Mouse (Mus musculus): ENCODE data around the gene Usp18. TPM values are rescaled to one million over a fixed set of nuclear protein-coding genes. Genes with fewer than 3 reads are reported as not detected.

Gene Usp18
- total RNA-seq, 2 experiments from 2014 or later, result 0.59 to 0.72 TPM

DNA sequence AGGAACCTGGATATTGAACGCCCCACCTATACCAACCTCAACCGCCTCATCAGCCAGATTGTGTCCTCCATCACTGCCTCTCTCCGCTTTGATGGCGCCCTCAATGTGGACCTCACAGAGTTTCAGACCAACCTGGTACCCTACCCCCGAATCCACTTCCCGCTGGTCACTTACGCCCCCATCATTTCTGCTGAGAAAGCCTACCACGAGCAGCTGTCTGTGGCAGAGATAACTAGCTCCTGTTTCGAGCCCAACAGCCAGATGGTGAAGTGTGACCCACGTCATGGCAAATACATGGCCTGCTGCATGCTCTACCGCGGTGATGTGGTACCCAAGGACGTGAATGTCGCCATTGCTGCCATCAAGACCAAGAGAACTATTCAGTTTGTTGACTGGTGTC lies 22.7 kb upstream of the Usp18 start:
- intact Hi-C loops (cut with DNase I), result no loop called here
- no peak for DNase-seq (ENCODE audit: low spot score in 2 of 2)

DNA sequence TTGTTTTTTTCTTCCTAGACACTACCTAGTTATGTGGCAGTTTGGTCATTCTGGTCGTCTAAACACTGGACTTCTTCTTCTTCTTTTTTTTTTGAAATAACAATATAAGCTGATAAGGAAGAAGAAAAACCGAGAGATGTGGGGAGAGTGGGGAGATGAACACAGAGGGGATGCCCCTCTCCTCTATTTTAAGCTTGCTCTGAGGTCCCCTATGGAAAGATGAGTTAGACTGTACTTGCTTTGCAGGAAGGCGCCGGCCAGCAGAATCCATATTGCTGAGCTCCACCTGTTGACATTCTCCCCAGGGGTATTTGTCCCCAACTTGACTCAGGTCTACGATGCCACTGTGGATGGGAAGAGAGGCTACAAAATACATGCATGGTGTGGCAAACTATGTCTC lies 21.6 kb upstream of the Usp18 start:
- intact Hi-C loops (cut with DNase I), result no loop called here
- DNase-seq (ENCODE audit: low spot score in 2 of 2), result no peak

DNA sequence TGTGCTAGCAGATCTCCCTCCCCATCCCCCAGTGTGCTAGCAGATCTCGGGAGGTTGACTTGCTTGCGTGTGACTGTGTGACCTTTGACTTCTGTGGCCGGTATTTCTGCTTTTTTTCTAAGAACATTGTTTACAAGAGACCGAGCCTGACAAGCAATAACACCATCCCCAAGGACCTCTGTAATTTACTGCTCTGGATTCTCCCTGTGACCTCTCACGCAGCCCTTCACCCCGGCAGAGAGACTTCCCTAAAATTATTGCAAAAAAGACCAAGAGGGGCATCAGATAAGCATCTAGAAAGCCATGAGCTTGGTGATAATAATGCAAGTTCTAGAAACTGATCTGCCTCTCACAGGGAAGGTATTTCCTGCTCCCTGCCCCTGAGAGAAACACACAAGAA lies 20.7 kb upstream of the Usp18 start:
- intact Hi-C loops (cut with DNase I), result no loop called here
- DNase-seq (ENCODE audit: low spot score in 2 of 2), result no peak

DNA sequence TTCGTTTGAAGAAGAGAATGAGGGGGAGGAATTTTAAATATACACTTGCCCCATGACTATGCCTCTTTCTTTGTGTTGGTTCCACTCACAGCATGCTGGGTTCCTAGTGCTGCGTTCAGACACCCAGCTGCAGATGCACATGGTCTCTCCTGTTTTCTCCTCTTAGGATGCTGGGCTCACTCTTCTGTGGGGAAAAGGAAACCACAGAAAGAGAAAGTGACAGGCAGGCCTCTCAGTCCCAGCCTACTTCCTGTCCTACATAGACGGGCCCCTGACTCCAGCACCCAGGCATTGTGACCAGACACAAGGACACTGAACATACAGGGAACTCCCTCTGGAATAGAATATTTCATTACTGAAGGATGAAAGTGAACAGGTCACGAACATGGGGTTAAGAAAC lies 19.7 kb upstream of the Usp18 start:
- intact Hi-C loops (cut with DNase I), result no loop called here
- DNase-seq (ENCODE audit: low spot score in 2 of 2), result no peak

DNA sequence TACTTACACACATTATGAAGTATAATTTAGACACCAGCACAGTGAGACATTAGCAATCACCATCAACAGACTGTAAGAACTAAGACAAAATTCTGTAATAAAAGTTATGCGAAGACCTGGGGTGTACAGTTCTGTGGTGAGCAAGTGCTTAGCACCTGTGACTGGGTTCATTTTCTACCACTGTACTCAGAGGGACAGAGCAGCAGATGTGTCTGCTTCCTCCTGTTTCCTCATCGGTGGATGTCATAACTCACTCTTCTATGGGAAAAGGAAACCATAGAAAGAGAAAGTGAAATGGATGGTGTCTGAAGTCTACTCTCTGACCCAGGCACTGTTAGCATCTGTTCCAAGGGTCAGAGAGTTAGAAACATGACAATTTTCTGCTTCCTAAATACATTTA lies 19.0 kb upstream of the Usp18 start:
- DNase-seq (ENCODE audit: low spot score in 2 of 2), result no peak
- intact Hi-C loops (cut with DNase I), result no loop called here

DNA sequence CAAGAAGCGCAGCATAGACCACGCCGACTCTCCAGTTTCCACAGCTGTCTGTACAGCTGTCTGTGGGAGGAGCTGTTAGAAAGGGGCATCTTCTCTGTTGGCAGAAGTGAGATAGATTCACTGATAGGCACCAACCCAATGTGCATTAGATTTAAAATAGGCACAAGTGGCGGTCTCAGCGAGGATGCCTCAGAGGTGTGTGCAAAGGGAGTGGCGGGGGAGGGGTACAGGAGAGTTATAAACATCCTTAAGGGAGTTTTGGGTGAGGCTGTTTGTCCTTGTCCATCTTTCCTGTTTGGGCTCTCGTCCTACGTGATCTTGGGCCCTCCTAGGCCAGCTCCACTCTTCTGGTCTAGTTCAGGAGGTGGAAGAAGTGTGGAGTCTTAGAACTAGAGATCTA lies 17.3 kb upstream of the Usp18 start:
- intact Hi-C loops (cut with DNase I), result no loop called here
- DNase-seq (ENCODE audit: low spot score in 2 of 2), result no peak

DNA sequence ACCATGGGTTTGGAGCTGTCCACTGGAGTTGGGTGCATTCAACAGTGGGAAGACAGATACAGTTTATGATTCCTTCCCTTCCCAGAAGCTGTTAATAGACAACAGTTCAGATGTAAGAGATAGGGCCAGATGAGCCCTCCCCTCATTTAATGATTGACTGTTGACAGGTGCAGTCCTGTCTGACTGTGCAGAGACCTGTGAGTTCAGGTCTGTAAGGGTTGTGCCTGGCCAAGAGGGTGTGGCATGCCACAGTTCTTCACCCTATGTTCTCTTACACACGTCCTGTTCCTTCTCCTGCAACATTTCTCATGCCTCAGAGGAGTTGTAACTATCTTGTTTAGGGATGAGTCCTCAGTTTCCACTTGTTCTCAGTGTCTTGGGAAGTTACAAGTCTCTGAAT lies 13.1 kb upstream of the Usp18 start:
- intact Hi-C loops (cut with DNase I), result no loop called here
- no peak for DNase-seq (ENCODE audit: low spot score in 2 of 2)

DNA sequence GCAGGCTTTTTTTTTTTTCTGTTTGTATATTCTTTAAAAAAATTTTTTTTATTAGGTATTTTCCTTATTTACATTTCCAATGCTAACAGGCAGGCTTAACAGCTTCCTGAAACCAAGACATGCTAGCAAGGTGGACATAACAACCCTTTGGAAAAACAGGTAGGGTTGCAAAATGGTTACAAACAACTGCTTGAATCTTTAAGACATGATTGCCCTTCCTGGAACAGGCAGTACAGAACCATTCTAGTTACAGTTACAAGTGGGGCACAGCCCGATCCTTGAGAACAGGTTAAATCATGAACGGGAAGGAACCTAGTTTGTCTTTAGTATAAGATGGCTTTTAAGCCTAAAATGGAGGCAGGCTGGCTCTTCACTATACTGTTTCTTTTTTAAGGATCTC lies 9.3 kb upstream of the Usp18 start:
- DNase-seq (ENCODE audit: low spot score in 2 of 2), result no peak

DNA sequence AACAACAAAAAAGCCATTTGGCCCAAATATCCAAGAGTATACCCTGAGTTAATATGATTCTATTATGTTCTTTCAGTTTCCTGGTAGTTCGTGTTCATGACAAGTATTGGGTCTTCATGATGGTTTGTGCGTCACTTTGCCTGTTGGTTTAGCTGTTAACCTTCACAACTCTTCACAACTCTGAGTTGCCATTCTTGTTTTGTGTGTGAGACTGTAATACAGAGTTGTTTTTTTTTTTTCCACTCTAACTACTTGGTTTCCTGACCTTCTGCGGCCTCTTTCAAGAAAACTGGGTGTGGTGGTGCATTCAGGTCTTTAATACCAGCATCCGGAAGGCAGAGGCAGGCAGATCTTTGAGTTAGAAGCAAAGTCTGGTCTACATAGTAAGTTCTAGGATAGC lies 7.5 kb upstream of the Usp18 start:
- intact Hi-C loops (cut with DNase I), result no loop called here
- no peak for DNase-seq (ENCODE audit: low spot score in 2 of 2)

More for the DNA sequence above, 9.3 kb upstream of the Usp18 start:
- intact Hi-C loops (cut with DNase I), result no loop called here

DNA sequence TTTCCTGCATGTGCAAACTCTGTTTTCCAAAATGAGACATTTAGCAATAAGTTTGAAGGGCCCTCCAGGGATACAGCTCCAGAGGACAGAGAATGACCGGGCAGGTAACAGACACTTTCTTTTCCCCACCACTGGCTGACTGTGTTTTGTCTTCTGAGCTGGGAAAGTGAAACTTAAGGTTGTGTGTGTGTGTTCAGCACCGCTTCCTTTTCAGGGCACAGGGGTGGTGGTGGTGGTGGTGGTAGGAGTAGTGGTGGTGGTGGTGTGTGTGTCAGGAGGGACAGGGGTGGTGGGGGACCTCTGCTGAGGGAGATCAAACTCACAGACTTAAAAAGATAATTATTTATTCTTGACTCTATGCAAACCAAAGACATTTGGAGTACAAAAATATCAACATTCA lies 3.9 kb upstream of the Usp18 start:
- intact Hi-C loops (cut with DNase I), result no loop called here
- no peak for DNase-seq (ENCODE audit: low spot score in 2 of 2)

DNA sequence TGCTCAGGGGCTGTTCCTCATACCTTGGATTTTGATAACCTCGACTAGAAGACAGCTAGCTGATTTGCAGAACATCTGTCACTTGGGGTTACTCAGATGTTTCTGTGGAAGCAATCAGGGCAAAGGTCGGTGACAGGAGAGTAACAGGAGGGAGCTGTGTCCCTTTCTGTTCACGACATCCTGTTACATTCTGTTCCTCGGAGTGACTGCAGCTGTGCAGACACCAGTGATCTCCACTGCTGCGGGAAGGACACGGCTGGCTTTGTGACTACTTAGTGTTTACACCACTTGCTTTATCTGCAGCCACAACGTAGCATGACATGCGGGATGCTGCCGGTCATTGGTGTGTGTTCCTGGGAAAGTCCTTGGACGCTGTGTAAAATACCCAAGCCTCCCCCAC lies 2.5 kb upstream of the Usp18 start:
- intact Hi-C loops (cut with DNase I), result no loop called here
- DNase-seq (ENCODE audit: low spot score in 2 of 2), result no peak

DNA sequence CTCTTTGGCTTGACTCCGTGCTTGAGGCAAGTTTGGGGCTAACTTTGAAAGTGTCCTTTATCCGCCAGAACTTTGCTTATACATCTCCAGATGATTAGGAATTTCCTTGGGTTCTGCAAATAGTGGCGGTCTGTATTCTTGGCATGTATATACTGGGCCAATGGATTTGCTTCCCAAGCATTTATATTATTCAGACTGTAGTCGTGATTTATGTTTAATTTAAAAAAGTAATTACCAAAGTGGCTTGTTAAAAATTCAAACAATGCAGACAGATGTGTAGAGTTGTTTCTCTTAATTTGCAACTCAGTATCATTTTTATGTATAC lies 293 bp downstream of the Usp18 start:
- intact Hi-C loops (cut with DNase I), result no loop called here
- no peak for DNase-seq (ENCODE audit: low spot score in 2 of 2)

DNA sequence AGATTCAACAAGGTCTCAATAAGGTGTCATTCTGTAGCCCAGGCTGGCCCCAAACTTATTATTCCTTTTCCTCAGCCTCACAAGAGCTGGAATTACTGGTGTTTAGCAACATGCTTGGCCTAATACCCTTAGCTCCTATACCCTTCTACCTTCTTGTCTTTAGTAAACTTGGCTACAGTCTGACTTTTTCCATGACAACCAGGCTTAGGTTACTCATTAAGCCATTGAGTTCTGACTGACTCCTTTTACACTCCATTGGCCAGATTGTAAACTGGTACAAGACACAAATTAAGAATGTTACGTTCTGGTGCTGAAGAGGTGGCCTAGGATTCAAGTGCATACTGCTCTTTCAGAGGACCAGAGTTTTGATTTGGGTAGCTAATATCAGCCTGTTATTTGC lies 4.7 kb downstream of the Usp18 start:
- intact Hi-C loops (cut with DNase I), result no loop called here
- no peak for DNase-seq (ENCODE audit: low spot score in 2 of 2)

DNA sequence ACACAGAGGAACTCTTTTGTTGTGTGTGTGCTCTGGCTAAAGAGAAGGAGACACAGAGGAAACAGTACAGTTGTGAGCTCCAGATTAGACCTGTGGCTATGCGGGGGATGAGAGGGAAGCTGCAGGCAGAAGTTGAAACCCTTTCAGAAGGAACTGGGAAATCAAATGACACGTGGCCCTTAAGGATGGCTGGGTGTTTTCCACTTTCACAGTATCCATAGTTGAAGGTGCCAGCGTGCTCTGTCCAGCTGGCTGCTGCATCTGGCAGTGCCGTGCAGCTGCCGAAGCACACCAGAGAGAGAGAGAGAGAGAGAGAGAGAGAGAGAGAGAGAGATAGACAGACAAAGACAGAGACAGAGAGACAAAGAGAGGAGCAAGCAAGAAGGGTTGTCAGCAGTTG lies 5.5 kb downstream of the Usp18 start:
- intact Hi-C loops (cut with DNase I), result no loop called here
- DNase-seq (ENCODE audit: low spot score in 2 of 2), result no peak

DNA sequence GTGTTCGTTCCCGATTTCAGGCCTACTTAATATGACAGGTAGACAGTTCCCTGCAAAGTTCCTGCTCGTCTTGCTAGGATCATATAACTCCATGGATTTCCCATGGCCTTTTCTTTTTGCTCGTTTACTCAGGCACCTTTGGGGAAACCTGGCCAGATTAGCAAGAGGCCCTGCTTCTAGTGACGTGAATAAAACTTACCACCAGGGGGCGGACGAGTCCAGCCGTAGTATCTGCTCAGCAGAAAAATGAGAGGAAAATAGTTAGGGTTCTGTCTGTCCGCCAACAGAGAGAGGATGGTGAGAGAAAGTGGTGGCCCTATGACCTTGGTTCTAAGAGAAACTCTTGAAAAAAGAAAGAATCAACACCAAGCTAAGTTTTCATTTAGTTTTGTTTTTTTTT lies 14.8 kb downstream of the Usp18 start:
- intact Hi-C loops (cut with DNase I), result loop anchor here (5.0 to 10.0 kb wide), 2 partner anchors 73 to 286 kb away; no protein-coding TSS in a partner anchor
- peak; percentile 48 to 71 for DNase-seq (ENCODE audit: low spot score in 2 of 2)

DNA sequence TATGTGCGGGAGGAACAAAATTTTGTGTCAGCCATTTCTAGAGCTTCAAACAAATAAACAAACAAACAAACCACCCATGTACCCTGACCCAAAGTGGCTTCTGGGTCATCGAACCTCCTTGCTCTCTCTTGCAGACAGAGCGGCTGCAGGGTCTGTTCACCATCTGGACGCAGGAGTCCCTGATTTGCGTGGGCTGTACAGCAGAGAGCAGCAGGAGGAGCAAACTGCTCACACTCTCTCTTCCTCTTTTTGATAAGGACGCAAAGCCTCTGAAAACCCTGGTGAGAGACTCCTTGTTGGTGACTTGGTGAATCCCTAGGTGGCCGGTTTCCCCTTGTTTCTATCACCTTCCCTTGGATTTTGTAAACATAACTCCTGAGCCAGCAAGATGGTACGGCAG lies 15.5 kb downstream of the Usp18 start:
- intact Hi-C loops (cut with DNase I), result loop anchor here (5.0 to 10.0 kb wide), 2 partner anchors 74 to 286 kb away; no protein-coding TSS in a partner anchor
- DNase-seq (ENCODE audit: low spot score in 2 of 2), result no peak

DNA sequence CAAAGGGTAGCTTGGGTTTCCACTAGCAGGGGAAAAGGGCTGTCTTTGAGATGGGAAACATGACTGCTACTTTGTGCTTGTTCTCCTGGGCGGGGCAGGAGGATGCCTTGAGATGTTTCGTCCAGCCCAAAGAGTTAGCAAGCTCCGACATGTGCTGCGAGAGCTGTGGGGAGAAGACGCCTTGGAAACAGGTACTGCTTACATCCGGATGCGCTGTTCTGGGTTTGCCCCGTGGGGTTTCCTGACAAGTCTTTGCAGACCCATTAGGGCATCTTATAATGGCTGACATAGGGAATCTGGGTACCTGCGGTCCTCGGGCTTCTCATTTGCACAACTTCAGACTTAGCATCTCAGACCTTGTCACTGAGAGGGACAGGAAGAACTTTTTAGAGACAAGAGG lies 16.3 kb downstream of the Usp18 start:
- intact Hi-C loops (cut with DNase I), result loop anchor here (5.0 to 10.0 kb wide), 2 partner anchors 75 to 287 kb away; no protein-coding TSS in a partner anchor

DNA sequence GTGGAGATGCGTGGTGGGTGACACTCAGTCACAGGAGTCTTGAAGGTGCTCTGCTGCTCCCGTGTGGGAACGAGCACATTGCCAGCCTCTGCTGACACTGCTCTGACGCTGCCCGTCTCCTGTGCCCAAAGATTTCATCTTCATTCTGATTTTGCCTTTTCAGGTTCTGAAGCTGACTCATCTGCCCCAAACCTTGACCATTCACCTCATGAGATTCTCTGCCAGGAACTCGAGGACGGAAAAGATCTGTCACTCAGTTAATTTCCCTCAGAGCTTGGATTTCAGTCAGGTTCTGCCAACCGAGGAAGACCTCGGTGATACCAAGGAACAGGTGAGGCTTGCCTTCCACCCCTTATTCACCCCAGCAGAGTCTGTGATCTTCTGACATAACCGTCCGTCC lies 16.8 kb downstream of the Usp18 start:
- DNase-seq (ENCODE audit: low spot score in 2 of 2), result no peak
- intact Hi-C loops (cut with DNase I), result loop anchor here (5.0 to 10.0 kb wide), 2 partner anchors 75 to 288 kb away; no protein-coding TSS in a partner anchor

More for the DNA sequence above, 16.3 kb downstream of the Usp18 start:
- DNase-seq (ENCODE audit: low spot score in 2 of 2), result no peak

DNA sequence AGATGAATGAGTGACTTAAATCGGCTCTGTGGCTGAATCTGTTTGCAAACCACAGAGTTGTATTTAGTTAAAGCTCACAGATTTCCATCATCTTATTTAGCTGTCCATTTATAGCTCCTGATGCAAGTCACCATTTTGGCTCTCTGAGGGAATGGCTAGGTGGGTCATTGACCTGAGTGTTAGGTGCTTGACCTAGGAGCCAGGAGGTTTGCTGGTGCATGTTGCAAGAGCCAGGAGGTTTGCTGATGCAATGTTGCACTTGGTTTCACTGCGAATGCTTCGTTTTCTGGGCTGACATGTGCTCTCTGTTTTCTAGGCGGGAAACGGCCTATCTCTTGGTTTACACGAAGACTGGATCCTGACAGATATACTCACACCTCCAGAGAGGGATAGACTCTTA lies 24.4 kb downstream of the Usp18 start:
- intact Hi-C loops (cut with DNase I), result no loop called here

DNA sequence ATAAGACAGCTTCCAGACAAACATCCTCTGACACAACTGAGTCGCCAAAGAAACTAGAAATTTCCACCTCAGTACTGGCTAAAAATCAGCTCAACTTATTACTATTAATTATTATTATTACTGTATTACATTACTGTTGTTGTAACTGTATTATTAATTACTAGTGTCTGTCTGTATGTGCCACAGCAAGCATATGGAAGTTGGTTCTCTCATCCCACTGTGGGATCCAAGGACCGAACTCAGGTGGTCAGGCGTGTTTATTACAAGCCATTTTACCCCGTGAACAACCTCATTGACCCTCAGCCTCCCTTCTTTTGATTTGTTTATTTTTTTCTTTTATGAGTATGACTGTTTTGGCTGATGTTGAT lies 26.0 kb downstream of the Usp18 start:
- intact Hi-C loops (cut with DNase I), result loop anchor here (1.0 to 2.0 kb wide), 2 partner anchors 93 to 262 kb away; no protein-coding TSS in a partner anchor

More for the DNA sequence above, 24.4 kb downstream of the Usp18 start:
- no peak for DNase-seq (ENCODE audit: low spot score in 2 of 2)

DNA sequence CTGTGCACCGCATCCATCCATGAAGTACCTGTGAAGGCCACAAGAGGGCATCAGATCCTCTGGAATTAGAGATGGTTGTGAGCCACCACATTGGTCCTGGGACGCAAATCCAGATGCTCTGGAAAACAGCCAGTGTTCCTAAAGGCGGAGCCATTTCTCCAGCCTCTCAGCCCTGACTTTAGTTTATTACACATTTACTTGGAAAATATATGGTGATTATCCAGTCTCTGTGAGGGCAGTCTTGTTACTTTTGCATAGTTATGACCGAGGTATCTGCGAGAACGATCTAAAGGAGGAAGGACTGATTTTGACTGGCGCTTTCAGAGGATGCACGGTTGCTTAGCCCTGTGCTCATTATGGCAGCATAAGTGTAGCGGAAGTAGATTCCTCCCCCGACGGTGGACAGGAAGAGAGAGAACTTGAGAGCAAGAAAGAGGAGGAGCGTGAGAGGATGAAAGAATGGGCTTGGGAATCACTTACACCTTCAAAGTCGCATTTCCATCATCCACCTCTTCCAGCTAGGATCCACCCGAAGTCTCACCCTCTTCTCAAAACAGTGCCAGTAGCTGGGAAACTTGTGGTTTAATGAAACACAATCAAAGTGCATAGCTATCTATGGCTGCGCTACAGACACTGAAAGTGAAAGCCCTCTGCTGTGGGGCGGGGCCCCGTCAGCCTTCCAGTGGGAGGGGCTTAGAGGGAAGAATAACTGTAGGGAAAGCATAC lies 26.5 kb downstream of the Usp18 start:
- intact Hi-C loops (cut with DNase I), result loop anchor here (2.0 kb wide), 1 partner anchor 93 kb away; no protein-coding TSS in a partner anchor
- DNase-seq (ENCODE audit: low spot score in 2 of 2), result peak; percentile 70 to 78

More for the DNA sequence above, 26.0 kb downstream of the Usp18 start:
- DNase-seq (ENCODE audit: low spot score in 2 of 2), result no peak

DNA sequence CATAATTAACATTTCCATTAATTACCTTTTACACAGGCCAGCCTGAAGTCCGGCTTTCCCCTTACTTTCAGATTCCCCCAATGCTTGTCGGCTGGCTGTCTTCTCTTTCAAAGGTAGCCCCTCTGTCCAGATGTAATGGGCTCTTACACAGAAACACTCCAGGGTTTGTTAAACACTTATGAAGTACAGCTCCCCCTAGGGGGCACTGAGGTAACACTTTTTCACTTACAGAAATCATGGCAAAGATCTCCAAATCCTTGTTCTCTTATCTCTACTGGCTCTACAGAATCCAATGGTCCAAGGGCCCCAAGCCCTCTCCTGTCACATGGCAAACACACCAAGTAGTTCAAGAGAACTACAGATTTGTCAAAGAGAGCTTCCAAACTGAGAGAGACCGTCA lies 28.6 kb downstream of the Usp18 start:
- no peak for DNase-seq (ENCODE audit: low spot score in 2 of 2)
- intact Hi-C loops (cut with DNase I), result no loop called here
